Mouse (Mus musculus) regulatory T cell (primary cell): ENCODE data around the gene Trpm3.
"Not testable (repeated sequence)": the region's sequence is repeated elsewhere in the genome, so short reads cannot be mapped to it uniquely, and the experiment has no call there.

Source experiments
- in situ Hi-C: fragments of 300-600 bp; cut with MboI, MseI; formaldehyde crosslinking; loops from one replicate; pipeline ENCODE4 v1.15.1; 2025; ENCODE audit warnings: high pct_unique_total_duplicates

Gene Trpm3

GRCm38 (mm10) chr19:22965470-22965869 lies 826.6 kb downstream of the Trpm3 start:
- in situ Hi-C loops, result no loop called here

DNA sequence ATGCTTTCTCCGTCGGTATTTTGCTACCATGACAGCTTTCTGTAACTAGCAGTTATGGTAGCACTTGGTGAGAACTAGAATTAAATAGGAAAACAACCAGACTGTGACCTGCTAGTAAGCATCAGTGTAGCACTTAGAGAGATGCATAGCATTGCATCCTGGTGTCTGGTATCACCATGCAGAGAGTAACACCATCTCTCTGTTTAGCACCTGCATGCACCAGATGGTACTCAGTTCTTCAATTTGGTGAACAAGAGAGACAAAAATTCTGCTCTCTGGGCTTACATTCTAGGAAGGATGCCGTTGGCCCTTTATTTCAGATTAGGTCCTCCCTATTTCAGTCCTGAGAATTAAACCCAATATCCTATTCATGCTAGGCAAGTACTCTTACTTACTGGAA lies 834.4 kb downstream of the Trpm3 start:
- in situ Hi-C loops, result no loop called here

DNA sequence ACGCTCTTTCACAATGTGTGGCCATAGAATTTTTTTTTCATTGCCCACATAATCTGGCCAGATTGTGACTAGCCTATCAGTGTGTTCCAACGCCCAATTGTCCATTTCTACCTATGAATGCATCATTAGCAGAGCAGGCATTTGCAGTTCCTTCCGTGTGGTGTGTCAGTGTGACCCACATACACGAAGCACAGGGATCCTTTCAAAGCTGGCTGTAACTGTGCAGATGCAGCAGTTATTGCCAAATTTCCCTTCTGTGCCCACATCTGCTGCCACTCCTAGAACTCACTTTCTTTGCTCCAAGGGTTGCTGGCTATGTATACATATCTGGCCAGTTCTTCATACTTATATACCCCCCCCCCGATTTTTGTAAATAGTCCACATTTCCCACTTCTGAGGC lies 834.9 kb downstream of the Trpm3 start:
- in situ Hi-C loops, result no loop called here

- in situ Hi-C loops, result no loop called here
Measured at GRCm38 (mm10) chr19:22975801-22976200, 837.0 kb downstream of the Trpm3 start.

DNA sequence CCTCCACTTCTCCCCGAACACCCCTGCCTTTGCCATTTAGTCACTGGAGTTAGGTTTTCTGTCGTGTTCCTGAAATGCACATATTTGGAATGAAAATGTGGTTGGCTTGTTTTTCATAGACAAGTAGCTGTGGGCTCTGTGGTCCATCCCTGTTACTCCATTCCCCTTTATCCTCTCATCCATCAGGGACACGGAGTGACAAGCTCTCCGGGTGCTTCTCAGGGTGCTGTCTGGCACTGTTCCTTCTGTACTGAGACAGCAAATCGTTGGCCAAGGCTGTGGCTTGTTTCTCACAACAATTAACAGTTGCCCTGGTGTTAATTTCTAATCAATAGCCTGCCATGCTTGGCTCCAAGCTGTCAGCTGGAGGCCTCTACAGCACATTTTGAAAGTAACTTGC lies 838.7 kb downstream of the Trpm3 start:
- in situ Hi-C loops, result no loop called here

DNA sequence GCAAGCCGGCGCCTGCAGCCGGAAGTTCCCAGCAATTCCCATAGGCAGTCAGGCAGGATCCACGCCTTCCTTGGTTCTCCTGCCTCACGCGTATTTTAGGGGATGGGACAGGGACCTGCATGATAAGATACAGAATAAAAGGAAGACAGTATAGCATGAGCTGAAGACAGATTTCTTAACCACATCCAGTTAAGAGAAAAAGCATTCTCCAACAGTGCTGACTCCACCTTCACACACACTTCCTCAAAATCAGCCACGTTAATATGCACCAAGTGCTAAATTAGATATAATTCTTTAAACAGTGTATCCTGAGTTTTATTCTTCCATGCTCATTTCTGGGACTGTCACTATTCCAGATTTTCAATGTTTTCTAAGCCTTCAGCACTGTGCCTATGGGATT lies 839.9 kb downstream of the Trpm3 start:
- in situ Hi-C loops, result no loop called here

- in situ Hi-C loops, result no loop called here
Measured at GRCm38 (mm10) chr19:22979191-22979590, 840.3 kb downstream of the Trpm3 start.

DNA sequence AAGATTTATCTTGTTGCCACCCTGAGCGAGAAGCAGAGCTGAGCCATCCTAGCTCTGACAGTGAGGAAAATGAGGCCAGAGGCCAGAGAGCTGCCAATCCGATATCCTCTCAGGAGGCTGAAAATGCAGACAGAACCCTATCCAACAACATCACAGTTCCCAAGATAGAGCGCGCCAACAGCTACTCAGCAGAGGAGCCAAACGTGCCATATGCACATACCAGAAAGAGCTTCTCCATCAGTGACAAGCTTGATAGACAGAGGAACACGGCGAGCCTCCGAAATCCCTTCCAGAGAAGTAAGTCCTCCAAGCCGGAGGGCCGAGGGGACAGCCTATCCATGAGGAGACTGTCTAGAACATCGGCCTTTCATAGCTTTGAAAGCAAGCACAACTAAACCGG lies 849.1 kb downstream of the Trpm3 start:
- in situ Hi-C loops, result no loop called here

GRCm38 (mm10) chr19:22993946-22994345 lies 855.1 kb downstream of the Trpm3 start:
- in situ Hi-C loops, result no loop called here

DNA sequence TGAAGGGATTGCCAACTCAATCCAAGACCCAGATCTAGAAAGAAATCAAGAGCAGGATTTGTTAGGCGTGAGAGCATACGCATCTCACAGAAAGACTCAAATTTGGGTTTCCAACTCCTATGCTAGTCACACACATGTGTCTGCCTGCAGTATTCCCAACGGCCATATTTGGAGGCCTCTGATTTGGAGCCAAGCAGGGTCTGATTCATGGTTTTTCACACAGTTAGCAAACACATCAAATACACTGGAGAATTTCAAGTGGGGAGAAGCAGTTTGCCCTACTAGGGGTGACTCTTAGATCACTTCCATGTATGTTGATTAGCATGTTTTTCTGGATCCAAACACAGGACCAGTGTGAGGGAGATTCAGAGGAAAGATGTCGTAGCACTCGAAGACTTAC lies 855.7 kb downstream of the Trpm3 start:
- in situ Hi-C loops, result no loop called here

DNA sequence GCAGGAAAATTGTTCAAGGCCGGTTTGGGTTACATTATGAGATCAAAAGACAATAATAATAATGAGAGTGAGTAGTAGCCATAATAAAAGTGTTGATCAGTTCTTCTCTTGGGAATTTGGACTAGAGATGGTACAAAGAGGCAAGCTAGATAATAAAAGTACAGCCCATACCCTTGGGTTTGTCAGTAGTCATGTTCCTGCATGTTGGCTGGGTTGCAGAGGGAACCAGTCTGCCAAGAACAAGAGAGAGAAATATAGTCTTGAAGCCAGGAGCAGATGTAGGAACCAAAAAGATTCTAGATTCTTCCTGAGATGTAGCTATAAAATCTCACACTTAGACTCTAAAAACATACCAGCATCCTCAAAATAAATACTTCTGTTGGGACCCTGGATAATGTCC lies 861.4 kb downstream of the Trpm3 start:
- in situ Hi-C loops, result no loop called here

DNA sequence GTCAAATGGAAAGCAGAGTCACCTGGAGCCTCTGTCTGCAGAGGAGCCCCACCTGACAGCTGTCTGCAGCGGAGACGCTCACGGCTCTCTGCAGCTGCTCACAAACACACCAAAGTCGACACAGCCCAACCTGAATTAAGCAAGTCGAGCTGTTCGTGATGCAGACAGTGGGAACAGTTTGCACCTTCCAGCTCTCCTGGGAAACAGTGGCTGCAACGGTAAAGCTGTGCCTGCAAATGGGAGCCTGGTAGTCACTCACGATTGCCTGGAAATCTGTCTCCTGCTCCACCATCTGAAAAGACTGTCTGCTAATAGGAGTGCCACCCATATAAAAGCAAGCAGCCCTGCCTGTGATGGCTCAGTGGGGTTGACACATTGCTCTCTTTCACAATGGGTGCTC lies 865.0 kb downstream of the Trpm3 start:
- in situ Hi-C loops, result no loop called here

- in situ Hi-C loops, result no loop called here
Measured at GRCm38 (mm10) chr19:23005851-23006250, 867.0 kb downstream of the Trpm3 start.

- in situ Hi-C loops, result no loop called here
Measured at GRCm38 (mm10) chr19:23006517-23007273, 867.8 kb downstream of the Trpm3 start.

DNA sequence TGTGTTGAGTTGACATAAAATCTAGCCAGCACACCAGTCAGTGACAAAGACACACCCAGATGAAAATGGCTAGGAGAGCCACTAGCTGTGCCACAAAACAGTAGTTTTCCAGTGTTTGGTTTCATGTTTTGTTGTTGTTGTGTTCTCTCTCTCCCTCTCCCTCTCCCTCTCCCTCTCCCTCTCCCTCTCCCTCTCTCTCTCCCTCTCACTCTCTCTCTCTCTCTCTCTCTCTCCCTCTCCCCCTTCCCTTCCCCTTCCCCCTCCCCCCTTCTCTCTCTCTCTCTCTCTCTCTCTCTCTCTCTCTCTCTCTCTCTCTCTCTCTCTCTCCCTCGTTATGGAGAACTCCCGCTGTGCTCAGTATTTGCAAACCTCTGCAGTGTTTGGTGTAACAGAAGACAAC lies 874.8 kb downstream of the Trpm3 start:
- in situ Hi-C loops, result no loop called here

DNA sequence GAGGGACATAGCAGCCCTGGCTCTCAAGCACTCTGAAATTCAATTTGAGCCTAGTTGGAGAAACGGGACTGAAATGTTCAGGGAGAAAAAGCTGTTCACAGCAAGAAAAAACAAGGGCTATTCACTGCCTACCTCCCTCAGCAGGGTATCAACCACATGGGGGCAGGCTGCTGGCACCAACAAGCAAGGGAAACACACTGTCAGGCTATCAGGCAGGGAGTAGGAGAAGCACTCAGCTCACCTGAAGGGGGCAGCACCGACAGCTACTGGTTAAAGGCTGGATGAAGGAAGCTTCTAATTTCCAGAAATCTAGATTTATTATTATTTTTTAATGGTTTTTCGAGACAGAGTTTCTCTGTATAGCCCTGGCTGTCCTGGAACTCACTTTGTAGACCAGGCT lies 876.7 kb downstream of the Trpm3 start:
- in situ Hi-C loops, result no loop called here

- in situ Hi-C loops, result no loop called here
Measured at GRCm38 (mm10) chr19:23018186-23018727, 879.4 kb downstream of the Trpm3 start.

GRCm38 (mm10) chr19:23022902-23023301 lies 884.1 kb downstream of the Trpm3 start:
- in situ Hi-C loops, result loop anchor here (5.0 kb wide), 1 partner anchor 49 kb away; no protein-coding TSS in a partner anchor

- in situ Hi-C loops, result loop anchor here (5.0 kb wide), 1 partner anchor 49 kb away; no protein-coding TSS in a partner anchor
Measured at GRCm38 (mm10) chr19:23023316-23023960, 884.6 kb downstream of the Trpm3 start.

GRCm38 (mm10) chr19:23024821-23025220 lies 886.0 kb downstream of the Trpm3 start:
- in situ Hi-C loops, result loop anchor here (5.0 kb wide), 1 partner anchor 47 kb away; no protein-coding TSS in a partner anchor

DNA sequence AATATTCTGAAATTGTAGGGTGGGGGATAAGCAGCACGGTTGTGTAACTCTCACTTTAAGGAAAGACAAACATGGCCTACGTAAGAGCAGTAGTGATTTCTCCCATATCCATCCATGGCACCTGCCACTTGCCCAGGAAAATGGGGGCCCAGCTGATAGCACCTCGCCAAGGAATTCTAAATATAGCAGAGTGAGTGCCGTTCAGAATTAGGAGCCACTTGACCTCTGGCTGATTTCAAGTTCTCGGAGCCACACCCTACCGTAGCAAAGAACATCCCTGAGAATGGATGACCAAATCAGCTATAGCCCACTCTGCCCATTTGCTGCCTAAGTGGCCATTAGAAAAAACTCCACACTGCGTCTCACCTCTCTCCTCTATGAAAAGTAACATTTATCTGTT lies 887.6 kb downstream of the Trpm3 start:
- in situ Hi-C loops, result no loop called here

DNA sequence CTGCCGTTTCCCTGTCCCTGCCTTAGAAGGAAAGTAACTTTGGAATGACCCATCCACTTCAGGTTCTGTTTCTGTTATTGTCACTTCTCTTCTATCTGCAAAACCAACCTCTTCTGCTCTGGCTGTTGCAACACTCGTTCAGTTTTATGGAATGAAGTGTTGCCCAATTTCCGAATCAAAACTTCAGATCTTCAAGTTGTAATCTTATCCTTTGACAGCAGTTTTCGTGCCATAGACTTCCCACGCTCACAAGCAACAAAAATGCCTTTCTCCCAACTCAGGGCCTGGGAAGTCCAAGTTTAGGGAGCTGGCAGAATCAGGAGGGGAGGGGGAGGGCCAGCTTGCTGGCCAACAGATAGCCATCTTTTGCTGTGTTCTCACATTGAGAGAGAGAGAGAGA lies 889.4 kb downstream of the Trpm3 start:
- in situ Hi-C loops, result no loop called here

DNA sequence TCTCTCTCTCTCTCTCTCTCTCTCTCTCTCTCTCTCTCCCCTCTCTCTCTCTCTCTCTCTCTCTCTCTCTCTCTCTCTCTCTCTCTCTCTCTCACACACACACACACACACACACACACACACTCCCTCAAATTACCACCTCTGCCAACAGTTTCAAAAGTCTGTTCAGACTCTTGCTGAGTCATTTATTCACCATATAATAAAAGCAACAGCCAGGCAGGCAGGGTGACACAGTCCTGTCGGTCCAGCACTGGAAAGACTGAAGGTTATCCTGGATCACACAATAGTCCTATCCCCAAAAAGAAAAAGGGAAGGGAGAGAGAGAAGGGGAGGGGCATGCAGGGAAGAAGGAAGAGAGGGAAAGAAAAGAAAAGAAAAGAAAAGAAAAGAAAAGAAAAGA lies 894.5 kb downstream of the Trpm3 start:
- in situ Hi-C loops, result not testable (repeated sequence)
